Mouse (Mus musculus) forebrain, embryonic 15.5 days (tissue): ENCODE results near the gene Mtfr1l. TPM values are rescaled to one million over a fixed set of nuclear protein-coding genes. Genes with fewer than 3 reads are reported as not detected.

Experiments used
- ATAC-seq: fragments of 200-750 bp; cut with Nextera tagmentation; replicated peaks from 2 replicates; pipeline ENCODE4 v1.8.0; 2017; ENCODE audit warnings: mild to moderate bottlenecking, moderate TSS enrichment, moderate library complexity
- H3K27ac ChIP-seq: fragments of 300-500 bp; sonication (generic); replicated peaks from 2 replicates; pipeline ENCODE4 v1.5.1; 2015; ENCODE audit warnings: mild to moderate bottlenecking, inconsistent platforms
- H3K27me3 ChIP-seq: fragments of 300-500 bp; sonication (generic); 2 replicates; pipeline ENCODE4 v1.6.1; 2015; ENCODE audit warnings: inconsistent platforms
- H3K36me3 ChIP-seq: fragments of 300-500 bp; sonication (generic); 2 replicates; pipeline ENCODE4 v1.6.1; 2015; ENCODE audit warnings: mild to moderate bottlenecking, inconsistent platforms
- H3K4me1 ChIP-seq: fragments of 300-500 bp; sonication (generic); 2 replicates; pipeline ENCODE4 v1.6.1; 2015; ENCODE audit warnings: inconsistent platforms
- H3K4me2 ChIP-seq: fragments of 300-500 bp; sonication (generic); replicated peaks from 2 replicates; pipeline ENCODE4 v1.6.1; 2015; ENCODE audit warnings: mild to moderate bottlenecking, inconsistent platforms
- H3K4me3 ChIP-seq: fragments of 300-500 bp; sonication (generic); 2 replicates; pipeline ENCODE4 v1.5.1; 2015; ENCODE audit warnings: mild to moderate bottlenecking, inconsistent platforms
- H3K9ac ChIP-seq: fragments of 300-500 bp; sonication (generic); replicated peaks from 2 replicates; pipeline ENCODE4 v1.6.1; 2015; ENCODE audit warnings: mild to moderate bottlenecking, inconsistent platforms
- H3K9me3 ChIP-seq: fragments of 300-500 bp; sonication (generic); 2 replicates; pipeline ENCODE4 v1.6.1; 2016; ENCODE audit warnings: inconsistent platforms
- WGBS: fragments of 180-500 bp; shearing (Covaris S2); methylation state at CpG from one replicate; pipeline ENCODE4 v1.1.7; 2015; ENCODE audit warnings: mixed read lengths; 5-methylcytosine and 5-hydroxymethylcytosine counted together
- polyA plus RNA-seq: library from polyadenylated mRNA; unstranded; fragments of >200 nt; fragmentation: Nextera tagmentation; extraction: Ambion mirVana; gene quantifications from 2 replicates; pipeline ENCODE4 v1.2.1, GENCODE M21; 2015

Mtfr1l gene
- polyA plus RNA-seq, 1 experiment from 2014 or later = 161 TPM

- no peak overlapping the region for H3K4me2 ChIP-seq
- H3K27me3 ChIP-seq = no peaks in the 10 kb centered on the region
- H3K27ac ChIP-seq = no peak overlapping the region
- H3K4me1 ChIP-seq = peaks cover 23% of the 10 kb centered on the region
- H3K9me3 ChIP-seq = no peaks in the 10 kb centered on the region
- no peak overlapping the region for H3K4me3 ChIP-seq
- 83% methylated on average over 8 of the region's 8 CpGs for WGBS
- no peak for ATAC-seq
- no peak overlapping the region for H3K9ac ChIP-seq
- H3K36me3 ChIP-seq = no peaks in the 10 kb centered on the region
These were observed 34.6 kb upstream of the Mtfr1l start for GRCm38 (mm10) chr4:134569831-134570230.

GRCm38 (mm10) chr4:134569205-134569604 lies 34.0 kb upstream of the Mtfr1l start:
- no peak overlapping the region for H3K9ac ChIP-seq
- WGBS = 78% methylated on average over 6 of the region's 6 CpGs
- ATAC-seq = no peak

GRCm38 (mm10) chr4:134567377-134568226 lies 32.4 kb upstream of the Mtfr1l start:
- Histone ChIP-seq H3K9ac (no peak overlapping the region; the same call in 1 of the 2 replicates), H3K4me2 (no peak overlapping the region; the same call in 1 of the 2 replicates), H3K27me3 (no peaks in the 10 kb centered on the region), H3K36me3 (no peaks in the 10 kb centered on the region), H3K27ac (peak overlapping the region; percentile 63), H3K9me3 (no peaks in the 10 kb centered on the region), H3K4me1 (peaks cover 23% of the 10 kb centered on the region), H3K4me3 (no peak overlapping the region)
- WGBS = 11% methylated on average over 19 of the region's 19 CpGs
- peak; percentile 71 for ATAC-seq

More at GRCm38 (mm10) chr4:134569205-134569604, 34.0 kb upstream of the Mtfr1l start:
- Histone ChIP-seq H3K36me3 (no peaks in the 10 kb centered on the region), H3K4me3 (no peak overlapping the region), H3K4me2 (no peak overlapping the region), H3K4me1 (peaks cover 23% of the 10 kb centered on the region), H3K9me3 (no peaks in the 10 kb centered on the region), H3K27me3 (no peaks in the 10 kb centered on the region), H3K27ac (no peak overlapping the region)

GRCm38 (mm10) chr4:134564093-134564492 lies 28.9 kb upstream of the Mtfr1l start:
- Histone ChIP-seq H3K27ac (no peak overlapping the region), H3K4me1 (peaks cover 12% of the 10 kb centered on the region), H3K4me2 (no peak overlapping the region), H3K4me3 (no peak overlapping the region), H3K9ac (no peak overlapping the region), H3K36me3 (no peaks in the 10 kb centered on the region), H3K9me3 (no peaks in the 10 kb centered on the region), H3K27me3 (no peaks in the 10 kb centered on the region)
- WGBS = 76% methylated on average over 6 of the region's 6 CpGs
- ATAC-seq = no peak

- no peak overlapping the region for H3K4me2 ChIP-seq
- H3K27me3 ChIP-seq = no peaks in the 10 kb centered on the region
- 92% methylated on average over 16 of the region's 16 CpGs for WGBS
- no peak overlapping the region for H3K4me3 ChIP-seq
- H3K27ac ChIP-seq = no peak overlapping the region
- H3K36me3 ChIP-seq = no peaks in the 10 kb centered on the region
- no peaks in the 10 kb centered on the region for H3K9me3 ChIP-seq
- no peak for ATAC-seq
- peaks cover 12% of the 10 kb centered on the region for H3K4me1 ChIP-seq
- H3K9ac ChIP-seq = no peak overlapping the region
These were observed 28.4 kb upstream of the Mtfr1l start for GRCm38 (mm10) chr4:134563624-134564023.

GRCm38 (mm10) chr4:134562014-134562413 lies 26.8 kb upstream of the Mtfr1l start:
- Histone ChIP-seq H3K27me3 (no peaks in the 10 kb centered on the region), H3K36me3 (no peaks in the 10 kb centered on the region), H3K9me3 (no peaks in the 10 kb centered on the region), H3K27ac (no peak overlapping the region), H3K4me3 (no peak overlapping the region), H3K4me2 (no peak overlapping the region), H3K9ac (no peak overlapping the region), H3K4me1 (peaks cover 12% of the 10 kb centered on the region; the same call in 1 of the 2 replicates)
- WGBS = 73% methylated on average over 2 of the region's 2 CpGs
- ATAC-seq = no peak

GRCm38 (mm10) chr4:134560699-134561098 lies 25.5 kb upstream of the Mtfr1l start:
- H3K27ac ChIP-seq = no peak overlapping the region
- no peaks in the 10 kb centered on the region for H3K9me3 ChIP-seq
- H3K4me3 ChIP-seq = no peak overlapping the region
- H3K36me3 ChIP-seq = no peaks in the 10 kb centered on the region
- 86% methylated on average over 8 of the region's 8 CpGs for WGBS
- H3K9ac ChIP-seq = no peak overlapping the region
- H3K27me3 ChIP-seq = no peaks in the 10 kb centered on the region
- H3K4me2 ChIP-seq = no peak overlapping the region
- no peak for ATAC-seq
- H3K4me1 ChIP-seq = peaks cover 12% of the 10 kb centered on the region; the same call in 1 of the 2 replicates

- Histone ChIP-seq H3K27me3 (no peaks in the 10 kb centered on the region), H3K36me3 (no peaks in the 10 kb centered on the region), H3K27ac (no peak overlapping the region), H3K4me2 (no peak overlapping the region), H3K9me3 (no peaks in the 10 kb centered on the region), H3K9ac (no peak overlapping the region), H3K4me3 (no peak overlapping the region), H3K4me1 (peaks cover 12% of the 10 kb centered on the region; the same call in 1 of the 2 replicates)
- WGBS = 83% methylated on average over 7 of the region's 7 CpGs
- ATAC-seq = no peak
These were observed 24.0 kb upstream of the Mtfr1l start for GRCm38 (mm10) chr4:134559154-134559553.

GRCm38 (mm10) chr4:134558570-134559113 lies 23.5 kb upstream of the Mtfr1l start:
- 64% methylated on average over 9 of the region's 9 CpGs for WGBS
- no peak overlapping the region for H3K4me2 ChIP-seq
- H3K9me3 ChIP-seq = no peaks in the 10 kb centered on the region
- ATAC-seq = no peak
- no peak overlapping the region for H3K27ac ChIP-seq
- H3K27me3 ChIP-seq = no peaks in the 10 kb centered on the region
- no peak overlapping the region for H3K4me3 ChIP-seq
- peaks cover 12% of the 10 kb centered on the region; the same call in 1 of the 2 replicates for H3K4me1 ChIP-seq
- H3K9ac ChIP-seq = no peak overlapping the region
- H3K36me3 ChIP-seq = no peaks in the 10 kb centered on the region

GRCm38 (mm10) chr4:134557626-134558249 lies 22.6 kb upstream of the Mtfr1l start:
- no peak overlapping the region for H3K4me2 ChIP-seq
- WGBS = 10% methylated on average over 16 of the region's 16 CpGs
- H3K27me3 ChIP-seq = no peaks in the 10 kb centered on the region
- H3K36me3 ChIP-seq = no peaks in the 10 kb centered on the region
- H3K4me1 ChIP-seq = peaks cover 12% of the 10 kb centered on the region; the same call in 1 of the 2 replicates
- ATAC-seq = no peak
- H3K9ac ChIP-seq = no peak overlapping the region
- H3K27ac ChIP-seq = no peak overlapping the region
- H3K4me3 ChIP-seq = no peak overlapping the region
- H3K9me3 ChIP-seq = no peaks in the 10 kb centered on the region

GRCm38 (mm10) chr4:134555956-134556580 lies 20.9 kb upstream of the Mtfr1l start:
- WGBS = 55% methylated on average over 8 of the region's 8 CpGs
- no peaks in the 10 kb centered on the region for H3K36me3 ChIP-seq

GRCm38 (mm10) chr4:134553631-134554030 lies 18.4 kb upstream of the Mtfr1l start:
- 74% methylated on average over 1 of the region's 1 CpGs for WGBS
- ATAC-seq = no peak
- Histone ChIP-seq H3K4me3 (no peak overlapping the region), H3K4me2 (no peak overlapping the region), H3K4me1 (peaks cover 29% of the 10 kb centered on the region), H3K27ac (no peak overlapping the region), H3K36me3 (0 out of 2 replicates have a peak, but pooled peaks cover 7% of the 10 kb centered on the region), H3K9me3 (no peaks in the 10 kb centered on the region), H3K27me3 (no peaks in the 10 kb centered on the region), H3K9ac (no peak overlapping the region)

More at GRCm38 (mm10) chr4:134555956-134556580, 20.9 kb upstream of the Mtfr1l start:
- Histone ChIP-seq H3K27me3 (no peaks in the 10 kb centered on the region), H3K9ac (no peak overlapping the region), H3K4me3 (no peak overlapping the region), H3K27ac (no peak overlapping the region), H3K9me3 (no peaks in the 10 kb centered on the region), H3K4me2 (no peak overlapping the region), H3K4me1 (peaks cover 22% of the 10 kb centered on the region)
- ATAC-seq = no peak
